Mouse (Mus musculus) hindbrain, postnatal 0 days (tissue): ENCODE results near the gene Rcc1l. TPM values are rescaled to one million over a fixed set of nuclear protein-coding genes. Genes with fewer than 3 reads are reported as not detected.

Experiments
- ATAC-seq: fragments of 200-750 bp; cut with Nextera tagmentation; 2 replicates; pipeline ENCODE4 v1.8.0; 2017; ENCODE audit warnings: mild to moderate bottlenecking, moderate TSS enrichment, moderate library complexity
- DNase-seq: peaks from one replicate; pipeline ENCODE4 v3.0.0-alpha.2; 2015; ENCODE audit warnings: low spot score
- H3K27ac ChIP-seq: fragments of 300-500 bp; sonication (generic); 2 replicates; pipeline ENCODE4 v1.5.1; 2014; ENCODE audit warnings: mild to moderate bottlenecking
- H3K27me3 ChIP-seq: fragments of 300-500 bp; sonication (generic); 2 replicates; pipeline ENCODE4 v1.6.1; 2014; ENCODE audit warnings: low read length, mixed read lengths; ENCODE audit not compliant: insufficient read depth
- H3K36me3 ChIP-seq: fragments of 300-500 bp; sonication (generic); 2 replicates; pipeline ENCODE4 v1.6.1; 2014; ENCODE audit warnings: low read length, mixed read lengths; ENCODE audit not compliant: insufficient read depth
- H3K4me1 ChIP-seq: fragments of 300-500 bp; sonication (generic); 2 replicates; pipeline ENCODE4 v1.6.1; 2014; ENCODE audit warnings: antibody characterized with exemption, low read length, mixed read lengths; ENCODE audit not compliant: insufficient read depth
- H3K4me2 ChIP-seq: fragments of 300-500 bp; sonication (generic); 2 replicates; pipeline ENCODE4 v1.6.1; 2014; ENCODE audit warnings: low read depth, mild to moderate bottlenecking, low read length, moderate library complexity, mixed read lengths
- H3K4me3 ChIP-seq: fragments of 300-500 bp; sonication (generic); 2 replicates; pipeline ENCODE4 v1.5.1; 2014; ENCODE audit warnings: low read length
- H3K9ac ChIP-seq: fragments of 300-500 bp; sonication (generic); replicated peaks from 2 replicates; pipeline ENCODE4 v1.6.1; 2014; ENCODE audit warnings: mild to moderate bottlenecking, low read length, moderate library complexity, mixed read lengths
- H3K9me3 ChIP-seq: fragments of 300-500 bp; sonication (generic); 2 replicates; pipeline ENCODE4 v1.6.1; 2016; ENCODE audit warnings: low read length, mixed read lengths
- CTCF ChIP-seq: IDR thresholded peaks from 2 replicates; pipeline ENCODE4 v1.5.1; 2016; ENCODE audit warnings: antibody characterized with exemption, control low read depth, low read depth
- WGBS: fragments of 180-500 bp; shearing (Covaris S2); extraction: QIAGEN DNeasy Blood & Tissue Kit; methylation state at CpG from one replicate; pipeline ENCODE4 v1.1.7; 2014; 5-methylcytosine and 5-hydroxymethylcytosine counted together
- polyA plus RNA-seq: library from polyadenylated mRNA; unstranded; fragments of >200 nt; fragmentation: Nextera tagmentation; extraction: Ambion mirVana; gene quantifications from 2 replicates; pipeline ENCODE4 v1.2.1, GENCODE M21; 2015
- total RNA-seq: library from RNA; depleted of rRNA; stranded (reverse); fragments of >200 nt; gene quantifications from 2 replicates; pipeline ENCODE4 v1.2.3, GENCODE M21; 2014

Gene Rcc1l
- total and polyA plus RNA-seq, 2 experiments from 2014 or later, result 20.6 to 21.7 TPM

DNA sequence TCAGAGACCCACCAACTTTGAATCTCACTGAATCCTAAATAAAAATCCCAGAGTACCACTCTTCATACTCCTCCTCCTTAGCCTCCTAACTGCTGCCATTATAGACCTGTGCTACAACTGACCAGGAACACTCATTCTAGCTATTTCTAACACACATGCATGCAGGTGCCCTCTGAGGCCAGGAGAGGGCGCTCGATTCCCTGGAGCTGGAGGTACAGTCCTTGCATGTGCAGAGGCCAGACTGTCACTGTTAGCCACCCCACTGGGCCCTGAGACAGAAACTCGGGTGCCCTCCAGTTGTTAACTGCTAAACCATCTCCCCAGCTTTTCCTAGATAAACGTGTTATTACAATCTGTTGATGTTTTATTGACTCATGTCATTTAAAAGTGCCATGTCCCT, 3.4 kb downstream of the Rcc1l start:
- no peak overlapping the region for H3K9ac ChIP-seq
- no peak overlapping the region for H3K27ac ChIP-seq
- 31% methylated on average over 4 of the region's 4 CpGs for WGBS
- peaks cover 4% of the 10 kb centered on the region; the same call in 1 of the 2 replicates for H3K4me1 ChIP-seq
- ATAC-seq (no peak), DNase-seq (peak; percentile 48)
- no peaks in the 10 kb centered on the region for H3K27me3 ChIP-seq
- no peaks in the 10 kb centered on the region for H3K36me3 ChIP-seq
- no peak overlapping the region for H3K4me3 ChIP-seq
- H3K9me3 ChIP-seq, result no peaks in the 10 kb centered on the region
- H3K4me2 ChIP-seq, result no peak overlapping the region
- peak; percentile 75 for TF ChIP-seq CTCF

GRCm38 (mm10) chr5:134170167-134170566, 6.4 kb downstream of the Rcc1l start:
- whole genome bisulfite sequencing, result 95% methylated on average over 8 of the region's 8 CpGs
- no peaks in the 10 kb centered on the region for H3K36me3 ChIP-seq
- H3K9me3 ChIP-seq, result no peaks in the 10 kb centered on the region
- no peak overlapping the region for H3K4me3 ChIP-seq
- DNase-seq, result no peak
- H3K4me2 ChIP-seq, result no peak overlapping the region
- no peak overlapping the region for H3K9ac ChIP-seq
- H3K27me3 ChIP-seq, result no peaks in the 10 kb centered on the region
- H3K27ac ChIP-seq, result no peak overlapping the region
- H3K4me1 ChIP-seq, result no peaks in the 10 kb centered on the region
- no peak for ATAC-seq
- TF ChIP-seq CTCF, result no peak

DNA sequence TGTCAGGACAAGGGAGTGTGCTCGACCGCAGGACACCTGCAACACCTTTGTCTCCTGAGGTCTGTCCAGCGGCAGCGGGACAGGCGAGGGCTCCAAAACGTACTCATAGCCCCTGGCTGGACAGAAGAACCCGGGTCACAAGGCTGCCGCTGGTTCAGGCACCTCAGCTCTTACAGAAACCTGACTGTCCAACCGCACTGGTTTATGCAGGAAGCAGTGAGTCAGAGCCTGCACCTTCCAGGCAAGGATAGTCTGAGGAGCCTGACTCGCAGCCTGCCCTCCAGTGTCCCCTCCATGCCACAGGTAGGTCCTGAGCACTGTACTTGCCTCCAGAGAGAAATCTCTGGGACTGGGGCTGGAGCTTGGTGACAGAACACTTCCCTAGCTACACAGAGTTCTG, 7.3 kb downstream of the Rcc1l start:
- no peak for DNase-seq
- Histone ChIP-seq H3K9me3 (no peaks in the 10 kb centered on the region), H3K4me1 (peaks cover 5% of the 10 kb centered on the region; the same call in 1 of the 2 replicates), H3K4me3 (no peak overlapping the region), H3K27ac (no peak overlapping the region), H3K27me3 (no peaks in the 10 kb centered on the region), H3K9ac (no peak overlapping the region), H3K36me3 (no peaks in the 10 kb centered on the region; the same call in 1 of the 2 replicates), H3K4me2 (no peak overlapping the region)
- ATAC-seq, result peak; percentile 21; the same call in 1 of the 2 replicates
- 93% methylated on average over 10 of the region's 10 CpGs for WGBS
- no peak for TF ChIP-seq CTCF

GRCm38 (mm10) chr5:134168033-134168432, 8.5 kb downstream of the Rcc1l start:
- no peak for DNase-seq
- Histone ChIP-seq H3K27me3 (no peaks in the 10 kb centered on the region), H3K36me3 (peaks cover 7% of the 10 kb centered on the region; the same call in 1 of the 2 replicates)

DNA sequence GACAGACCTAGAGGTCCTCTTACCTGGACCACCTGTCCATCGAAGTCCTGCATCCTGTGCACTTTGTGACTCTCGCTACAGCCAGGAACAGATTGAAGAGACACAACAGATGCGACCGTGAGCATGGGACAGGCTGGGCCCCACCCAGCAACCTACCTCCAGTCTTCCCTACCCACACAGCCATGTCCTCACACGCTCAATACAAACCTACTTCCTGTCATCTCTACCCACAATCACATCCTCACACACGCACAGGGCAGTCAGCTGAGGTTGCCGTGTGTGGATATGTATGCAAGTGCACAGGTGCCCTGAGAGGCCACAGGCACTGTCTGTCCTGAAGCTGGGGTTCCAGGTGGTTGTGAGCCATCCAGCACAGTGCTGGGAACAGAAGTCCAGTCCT, 9.9 kb downstream of the Rcc1l start:
- H3K27me3 ChIP-seq, result no peaks in the 10 kb centered on the region
- no peak overlapping the region for H3K4me3 ChIP-seq
- H3K4me1 ChIP-seq, result peaks cover 5% of the 10 kb centered on the region; the same call in 1 of the 2 replicates
- no peak for TF ChIP-seq CTCF
- ATAC-seq, result no peak
- no peak overlapping the region for H3K9ac ChIP-seq
- H3K36me3 ChIP-seq, result peaks cover 12% of the 10 kb centered on the region
- WGBS, result 93% methylated on average over 7 of the region's 7 CpGs
- H3K4me2 ChIP-seq, result no peak overlapping the region
- DNase-seq, result no peak
- no peaks in the 10 kb centered on the region for H3K9me3 ChIP-seq
- H3K27ac ChIP-seq, result no peak overlapping the region

More at GRCm38 (mm10) chr5:134168033-134168432, 8.5 kb downstream of the Rcc1l start:
- ATAC-seq, result no peak
- Histone ChIP-seq H3K27ac (no peak overlapping the region), H3K4me3 (no peak overlapping the region), H3K9me3 (no peaks in the 10 kb centered on the region), H3K4me1 (peaks cover 5% of the 10 kb centered on the region; the same call in 1 of the 2 replicates), H3K9ac (no peak overlapping the region), H3K4me2 (no peak overlapping the region)
- 92% methylated on average over 9 of the region's 9 CpGs for WGBS
- no peak for TF ChIP-seq CTCF

DNA sequence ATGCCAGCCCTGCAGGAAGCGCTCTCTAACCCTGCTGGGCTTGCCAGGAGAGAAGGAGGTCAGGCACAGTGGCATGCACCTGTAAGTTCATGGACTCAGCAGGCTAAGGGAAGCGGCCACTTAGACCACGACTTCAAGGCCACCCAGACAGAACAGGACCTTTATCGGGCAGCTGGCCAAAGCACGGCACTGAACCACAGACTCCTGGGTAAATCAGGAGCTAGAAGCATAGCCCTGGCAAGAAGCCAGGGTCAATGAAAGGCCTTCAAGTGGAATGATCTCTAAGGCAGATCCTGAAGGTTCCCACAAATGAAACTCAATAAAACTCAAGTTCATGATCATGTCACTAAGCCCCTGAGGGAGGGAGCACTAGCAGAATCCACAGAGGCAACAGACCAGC, 11.9 kb downstream of the Rcc1l start:
- ATAC-seq (no peak), DNase-seq (peak; percentile 43)
- no peak overlapping the region for H3K9ac ChIP-seq
- no peak for TF ChIP-seq CTCF
- H3K27me3 ChIP-seq, result no peaks in the 10 kb centered on the region
- H3K27ac ChIP-seq, result 0 out of 2 replicates have a peak overlapping the region, but pooled peaks have one; percentile 20
- H3K4me3 ChIP-seq, result no peak overlapping the region
- 45% methylated on average over 5 of the region's 5 CpGs for WGBS
- no peaks in the 10 kb centered on the region for H3K9me3 ChIP-seq
- peaks cover 5% of the 10 kb centered on the region; the same call in 1 of the 2 replicates for H3K4me1 ChIP-seq
- H3K4me2 ChIP-seq, result no peak overlapping the region
- peaks cover 20% of the 10 kb centered on the region for H3K36me3 ChIP-seq

- Histone ChIP-seq H3K9me3 (no peaks in the 10 kb centered on the region), H3K4me1 (no peaks in the 10 kb centered on the region), H3K9ac (no peak overlapping the region), H3K36me3 (peaks cover 18% of the 10 kb centered on the region; the same call in 1 of the 2 replicates), H3K4me2 (no peak overlapping the region), H3K4me3 (no peak overlapping the region), H3K27me3 (no peaks in the 10 kb centered on the region), H3K27ac (no peak overlapping the region)
- DNase-seq (no peak), ATAC-seq (no peak)
- TF ChIP-seq CTCF, result no peak
- whole genome bisulfite sequencing, result 85% methylated on average over 7 of the region's 7 CpGs
Observed at GRCm38 (mm10) chr5:134155916-134156466, 20.6 kb downstream of the Rcc1l start.
